Mouse (Mus musculus) Patski (cell line): ENCODE data around the gene Dld. TPM values are rescaled to one million over a fixed set of nuclear protein-coding genes. Genes with fewer than 3 reads are reported as not detected.
A peak's percentile ranks its signal among the peaks of the same experiment; 100 is the strongest.

Experiments
- ATAC-seq: fragments of 100-300 bp; one replicate; pipeline ENCODE4 v1.8.0; 2021
- CTCF ChIA-PET: fragments of 350-600 bp; sonication (Branson Sonifier 250); formaldehyde crosslinking; loops from one replicate; lab custom pipeline; 2022; ENCODE audit warnings: inconsistent platforms; lab: Charles Lee
- POLR2A ChIA-PET: fragments of 350-600 bp; sonication (Branson Sonifier 250); formaldehyde crosslinking; loops from one replicate; lab custom pipeline; 2022; ENCODE audit warnings: antibody characterized with exemption, inconsistent platforms; lab: Charles Lee
- DNase-seq: peaks from one replicate; pipeline ENCODE4 v3.0.0-alpha.2; 2011; ENCODE audit warnings: low read depth, low spot score
- H3K27me3 ChIP-seq: fragments of 371-371 bp; one replicate; pipeline ENCODE4 v1.5.1; 2021
- CTCF ChIP-seq: fragments of 100-300 bp; IDR thresholded peaks from one replicate; pipeline ENCODE4 v1.5.1; 2021
- in situ Hi-C: fragments of 300-500 bp; cut with MboI; formaldehyde crosslinking; loops from 3 replicates; pipeline ENCODE4 v1.11.1; 2018; ENCODE audit warnings: low pct_unique_long_range_greater_than_20kb, mixed read lengths
- polyA plus RNA-seq: library from polyadenylated mRNA; unstranded; gene quantifications from one replicate; pipeline ENCODE4 v1.2.3, GENCODE M21; 2021

The Dld gene
- polyA plus RNA-seq, 1 experiment from 2014 or later: 145 TPM

DNA sequence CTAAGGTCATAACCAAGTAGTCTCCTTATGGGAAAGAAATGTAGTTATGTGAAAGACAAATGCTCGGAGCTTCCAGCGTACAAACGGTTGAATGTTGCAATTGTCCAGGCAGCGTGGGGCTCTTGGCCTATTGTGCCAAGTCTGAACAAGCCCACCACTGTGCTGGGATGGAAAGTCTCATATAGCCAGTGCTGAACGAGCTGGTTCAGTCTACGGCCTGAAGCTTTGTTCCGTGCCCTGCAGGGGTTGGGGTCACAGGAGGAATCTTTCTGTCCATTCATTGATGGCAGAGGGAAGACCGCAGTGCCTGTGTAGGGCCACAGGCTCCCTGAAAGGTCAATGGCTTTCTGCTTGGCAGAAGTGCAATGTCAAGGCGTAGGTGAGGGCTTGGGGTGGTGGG lies 40.6 kb downstream of the Dld start:
- ChIA-PET CTCF (interaction anchor here (1.9 kb wide), 1 partner anchor 184 kb away, joined by 4 read pairs; no protein-coding TSS in a partner anchor), POLR2A (no interaction called here)
- DNase-seq (no peak), ATAC-seq (no peak)
- H3K27me3 ChIP-seq: no peaks in the 10 kb centered on the region
- in situ Hi-C loops: no loop called here
- TF ChIP-seq CTCF: no peak

DNA sequence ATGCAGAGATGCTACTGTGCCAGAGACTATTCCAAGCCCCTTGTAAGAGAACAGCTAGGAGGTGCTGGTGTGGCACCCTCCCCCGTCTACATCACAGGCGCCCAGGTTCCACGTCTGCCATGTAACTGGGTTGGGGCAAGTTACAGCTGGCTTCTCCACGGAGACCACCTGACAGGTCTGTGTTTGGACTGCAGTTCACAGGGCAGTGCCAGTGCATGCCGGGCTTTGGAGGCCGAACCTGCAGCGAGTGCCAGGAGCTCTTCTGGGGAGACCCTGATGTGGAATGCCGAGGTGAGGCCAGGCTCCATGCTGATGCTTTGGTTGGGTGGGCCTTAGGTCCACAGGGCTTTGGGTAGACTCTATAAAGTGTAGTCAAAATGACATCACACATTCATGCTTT lies 43.5 kb downstream of the Dld start:
- POLR2A ChIA-PET: no interaction called here
- in situ Hi-C loops: no loop called here
- DNase-seq (no peak), ATAC-seq (no peak)
- TF ChIP-seq CTCF: no peak
- CTCF ChIA-PET: no interaction called here
- no peaks in the 10 kb centered on the region for H3K27me3 ChIP-seq

DNA sequence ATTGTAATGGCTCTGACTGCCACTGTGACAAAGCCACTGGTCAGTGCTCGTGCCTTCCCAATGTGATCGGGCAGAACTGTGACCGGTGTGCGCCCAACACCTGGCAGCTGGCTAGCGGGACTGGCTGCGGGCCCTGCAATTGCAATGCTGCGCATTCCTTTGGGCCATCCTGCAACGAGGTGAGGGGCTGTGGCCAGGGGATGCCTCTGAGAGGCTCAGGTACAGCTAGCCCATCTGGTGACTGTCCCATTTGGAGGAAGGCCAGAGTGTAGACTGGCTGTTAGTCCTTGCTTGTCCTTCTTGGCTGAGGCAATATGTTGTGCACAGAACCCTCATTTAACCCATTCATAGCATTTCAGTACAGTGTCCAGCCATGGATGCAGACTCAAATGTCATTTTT lies 44.2 kb downstream of the Dld start:
- H3K27me3 ChIP-seq: no peaks in the 10 kb centered on the region
- TF ChIP-seq CTCF: no peak
- POLR2A ChIA-PET: no interaction called here
- CTCF ChIA-PET: interaction anchor here (1.3 kb wide), 1 partner anchor 13 kb away, joined by 3 read pairs; no protein-coding TSS in a partner anchor
- in situ Hi-C loops: no loop called here
- ATAC-seq (no peak), DNase-seq (no peak)

DNA sequence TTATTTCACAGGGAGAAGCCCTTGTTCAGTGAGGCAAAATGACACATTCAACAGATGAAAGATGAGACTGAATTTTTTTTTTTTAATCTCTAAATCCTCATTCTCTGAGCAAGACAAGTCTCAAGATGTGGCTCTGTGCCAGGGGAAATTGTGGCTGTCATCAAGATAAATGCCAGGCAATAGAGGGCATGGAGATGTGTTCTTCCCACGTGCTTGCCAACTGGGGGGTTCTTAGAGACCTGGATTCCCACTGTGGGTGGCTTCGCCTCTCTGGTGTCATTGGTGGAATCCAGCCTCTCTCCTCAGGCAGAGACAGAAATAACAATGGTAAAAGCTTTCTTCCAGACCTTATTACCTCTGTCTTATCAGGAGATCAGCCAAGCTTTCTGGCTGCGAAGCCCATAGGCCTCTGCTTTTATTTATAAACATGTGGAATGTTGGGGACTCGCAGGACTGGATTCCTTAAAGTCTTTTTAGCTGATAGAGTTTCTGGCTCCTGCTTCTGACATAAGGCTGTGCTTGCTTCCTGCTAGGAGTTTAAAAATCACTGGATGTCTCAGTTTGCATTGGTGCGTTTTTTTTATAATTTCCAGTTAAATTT lies 45.1 kb downstream of the Dld start:
- no peaks in the 10 kb centered on the region for H3K27me3 ChIP-seq
- ChIA-PET POLR2A (interaction anchor here (0.6 to 1.3 kb wide), 2 partner anchors 12 to 13 kb away, joined by 3 read pairs; no protein-coding TSS in a partner anchor), CTCF (interaction anchor here (1.3 kb wide), 1 partner anchor 12 kb away, joined by 3 read pairs; no protein-coding TSS in a partner anchor)
- in situ Hi-C loops: no loop called here
- TF ChIP-seq CTCF: no peak
- DNase-seq: no peak
- ATAC-seq: peak; percentile 8

DNA sequence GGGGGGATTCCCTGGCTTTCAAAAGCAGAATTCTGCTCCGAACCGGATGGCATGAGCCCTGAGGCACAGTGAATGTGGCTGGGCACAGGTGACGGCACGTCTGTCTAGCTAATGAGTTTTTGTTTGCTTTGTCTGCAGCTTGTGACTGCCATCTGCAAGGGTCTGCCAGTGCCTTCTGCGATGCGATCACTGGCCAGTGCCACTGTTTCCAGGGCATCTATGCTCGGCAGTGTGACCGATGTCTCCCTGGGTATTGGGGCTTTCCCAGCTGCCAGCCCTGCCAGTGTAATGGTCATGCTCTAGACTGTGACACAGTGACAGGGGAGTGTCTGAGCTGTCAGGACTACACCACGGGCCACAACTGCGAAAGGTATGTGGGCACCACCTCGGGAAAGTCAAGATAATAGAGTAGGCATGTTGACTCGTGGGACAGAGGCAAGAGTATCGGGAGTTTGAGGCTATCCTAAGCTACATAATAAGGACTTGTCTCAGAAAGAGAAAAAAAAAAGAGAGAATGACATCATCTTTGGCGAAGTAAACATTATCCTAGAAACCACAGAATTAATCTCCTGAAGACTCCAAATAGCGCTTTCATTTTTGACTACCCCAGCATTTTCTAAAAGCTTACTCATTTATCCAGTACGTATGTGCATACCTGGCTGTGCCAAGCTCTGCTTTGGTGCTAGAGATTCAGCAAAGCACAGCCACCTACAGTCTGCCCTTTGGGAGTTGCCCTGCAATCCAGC lies 48.3 kb downstream of the Dld start:
- DNase-seq: peak; percentile 64
- H3K27me3 ChIP-seq: no peaks in the 10 kb centered on the region
- CTCF ChIA-PET: interaction anchor here (0.8 to 1.7 kb wide), 3 partner anchors 10 to 134 kb away, joined by 3 to 4 read pairs (median 3); no protein-coding TSS in a partner anchor
- in situ Hi-C loops: loop anchor here (5.0 kb wide), 1 partner anchor 36 kb away; the partner anchor contains the start of gene Lamb1
- POLR2A ChIA-PET: interaction anchor here (2.7 kb wide), 1 partner anchor 38 kb away, joined by 11 read pairs; the partner anchor contains the start of gene Lamb1
- ATAC-seq: peak; percentile 71
- no peak for TF ChIP-seq CTCF

DNA sequence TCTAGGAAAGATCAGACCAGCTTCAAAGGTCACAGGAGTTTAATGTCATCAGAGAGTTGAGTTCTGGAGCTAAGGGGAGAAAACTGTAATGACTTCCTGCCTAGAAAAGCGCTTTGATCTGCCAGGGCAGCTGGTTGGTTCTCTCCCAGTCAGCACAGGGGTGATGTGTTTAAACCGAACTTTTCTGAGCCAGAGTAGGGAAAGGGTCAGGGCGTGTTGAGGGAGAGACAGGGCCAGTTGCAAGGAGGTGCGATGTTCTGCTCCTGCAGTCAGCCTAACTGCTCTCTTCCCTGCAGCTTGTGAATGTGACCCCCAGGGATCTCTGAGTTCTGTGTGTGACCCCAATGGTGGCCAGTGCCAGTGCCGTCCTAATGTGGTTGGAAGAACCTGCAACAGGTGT lies 49.0 kb downstream of the Dld start:
- ChIA-PET POLR2A (interaction anchor here (2.7 kb wide), 1 partner anchor 37 kb away, joined by 11 read pairs; the partner anchor contains the start of gene Lamb1), CTCF (no interaction called here)
- no peaks in the 10 kb centered on the region for H3K27me3 ChIP-seq
- no peak for TF ChIP-seq CTCF
- ATAC-seq (no peak), DNase-seq (no peak)
- in situ Hi-C loops: loop anchor here (5.0 kb wide), 1 partner anchor 35 kb away; the partner anchor contains the start of gene Lamb1

DNA sequence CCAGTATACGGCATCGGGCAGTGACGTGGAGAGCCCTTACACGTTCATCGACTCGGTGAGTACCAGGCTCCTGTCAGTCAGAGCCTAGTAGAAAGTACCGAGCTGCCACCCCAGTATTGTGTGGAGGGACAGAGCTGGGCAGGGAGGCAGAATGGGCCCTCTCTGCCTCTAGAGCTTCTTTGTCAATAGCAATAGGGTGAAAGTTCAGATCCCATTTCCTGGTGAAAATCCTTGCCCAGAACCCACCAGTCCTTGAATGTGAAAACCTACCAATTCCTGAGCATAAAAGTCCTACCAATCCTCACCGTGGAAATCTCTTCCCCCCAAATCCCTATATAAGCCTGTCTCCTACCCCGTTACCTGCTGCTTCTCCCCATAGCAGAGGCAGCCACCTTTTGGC lies 51.0 kb downstream of the Dld start:
- CTCF ChIA-PET: interaction anchor here (1.1 kb wide), 1 partner anchor 174 kb away, joined by 3 read pairs; no protein-coding TSS in a partner anchor
- ATAC-seq: no peak
- H3K27me3 ChIP-seq: no peaks in the 10 kb centered on the region
- in situ Hi-C loops: loop anchor here (5.0 kb wide), 1 partner anchor 33 kb away; the partner anchor contains the start of gene Lamb1
- TF ChIP-seq CTCF: no peak
- POLR2A ChIA-PET: interaction anchor here (1.0 kb wide), 1 partner anchor 36 kb away, joined by 4 read pairs; no protein-coding TSS in a partner anchor
- DNase-seq: no peak

DNA sequence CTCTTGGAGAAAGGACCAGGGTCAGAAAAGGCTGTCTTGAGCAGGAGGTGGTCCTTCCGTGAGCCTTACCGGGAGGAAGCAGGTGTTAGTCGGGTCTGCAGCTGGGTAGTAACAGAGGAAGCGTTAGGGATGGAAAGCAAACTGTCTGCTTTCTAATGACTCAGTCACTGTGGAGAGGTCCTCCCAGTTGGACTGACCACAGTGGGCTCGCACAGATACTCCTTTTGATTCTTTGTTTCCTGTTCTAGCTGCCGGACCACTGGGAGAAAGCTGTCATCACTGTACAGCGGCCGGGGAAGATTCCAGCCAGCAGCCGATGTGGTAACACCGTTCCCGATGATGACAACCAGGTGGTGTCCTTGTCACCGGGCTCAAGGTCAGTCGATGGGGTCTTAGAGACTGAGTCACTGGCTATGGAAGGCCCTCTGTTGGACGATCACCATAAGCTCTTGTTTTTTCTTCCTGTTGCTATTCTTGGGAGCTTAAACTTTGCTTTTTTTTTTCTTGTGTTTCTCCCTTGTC lies 51.5 kb downstream of the Dld start:
- ChIA-PET POLR2A (interaction anchor here (1.0 kb wide), 1 partner anchor 36 kb away, joined by 4 read pairs; no protein-coding TSS in a partner anchor), CTCF (interaction anchor here (1.1 kb wide), 1 partner anchor 174 kb away, joined by 3 read pairs; no protein-coding TSS in a partner anchor)
- H3K27me3 ChIP-seq: no peaks in the 10 kb centered on the region
- no peak for TF ChIP-seq CTCF
- no peak for DNase-seq
- in situ Hi-C loops: loop anchor here (5.0 kb wide), 1 partner anchor 32 kb away; the partner anchor contains the start of gene Lamb1
- no peak for ATAC-seq

DNA sequence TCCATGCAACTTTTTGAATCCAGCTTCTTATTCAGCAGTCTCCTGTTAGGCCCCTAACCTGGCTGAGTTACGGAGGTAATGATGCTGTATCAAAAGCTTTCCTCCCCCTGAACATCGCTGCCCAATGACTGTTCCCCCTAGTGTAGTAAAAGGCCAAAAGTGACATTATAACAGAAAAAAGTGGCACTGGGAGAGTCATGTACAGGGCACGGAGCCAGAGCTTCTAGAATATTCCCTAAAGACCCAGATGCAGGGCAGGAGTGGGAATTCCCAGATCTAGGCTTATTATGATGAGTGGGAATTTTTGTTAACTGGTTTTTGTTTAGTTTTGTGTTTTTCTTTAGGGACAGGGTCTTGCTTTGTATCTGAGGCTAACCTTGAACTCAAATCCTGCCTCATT lies 52.1 kb downstream of the Dld start:
- no peak for ATAC-seq
- in situ Hi-C loops: no loop called here
- DNase-seq: no peak
- CTCF ChIA-PET: interaction anchor here (0.7 kb wide), 1 partner anchor 29 kb away, joined by 3 read pairs; no protein-coding TSS in a partner anchor
- H3K27me3 ChIP-seq: no peaks in the 10 kb centered on the region
- no peak for TF ChIP-seq CTCF
- POLR2A ChIA-PET: no interaction called here

DNA sequence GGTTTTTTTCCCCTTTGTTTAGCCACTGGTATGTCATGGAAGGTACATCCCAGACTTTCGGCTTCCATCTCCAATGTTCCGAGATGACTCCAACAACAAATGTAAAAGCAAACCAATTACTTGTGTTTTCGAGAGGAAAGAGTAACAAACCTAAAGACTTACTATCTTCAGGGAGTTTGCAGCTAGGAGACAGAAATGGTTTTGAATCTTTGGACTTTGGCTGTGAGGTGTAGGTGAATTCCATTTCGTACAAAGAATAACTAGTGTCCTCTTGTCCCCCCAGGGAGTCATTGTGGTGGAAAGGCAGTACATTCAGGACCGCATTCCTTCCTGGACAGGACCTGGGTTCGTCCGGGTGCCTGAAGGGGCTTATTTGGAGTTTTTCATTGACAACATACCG lies 52.7 kb downstream of the Dld start:
- CTCF ChIA-PET: interaction anchor here (0.7 kb wide), 1 partner anchor 28 kb away, joined by 3 read pairs; no protein-coding TSS in a partner anchor
- TF ChIP-seq CTCF: no peak
- in situ Hi-C loops: no loop called here
- POLR2A ChIA-PET: no interaction called here
- ATAC-seq (no peak), DNase-seq (no peak)
- no peaks in the 10 kb centered on the region for H3K27me3 ChIP-seq
